Mouse (Mus musculus) heart, adult 2 months (tissue): ENCODE measurements at regions not wholly inside any gene's neighbourhood (a gene's known extent, or its start where the extent isn't known, plus 50 kb on each side); places are given as distances from the start of the nearest gene placed in this dataset.
"Not testable (repeated sequence)": the region's sequence is repeated elsewhere in the genome, so short reads cannot be mapped to it uniquely, and the experiment has no call there.

ENCODE experiments used
- DNase-seq, 2 experiments: peaks; one replicate each; pipeline ENCODE4 v3.0.0; 2021
- H3K27ac ChIP-seq: fragments of 200-600 bp; 2 replicates; pipeline ENCODE4 v1.8.1; 2022
- H3K27me3 ChIP-seq: fragments of 200-500 bp; 2 replicates; pipeline ENCODE4 v1.6.1; 2012; ENCODE audit warnings: mild to moderate bottlenecking, low read length, inconsistent platforms, mixed read lengths; ENCODE audit not compliant: control insufficient read depth, insufficient read depth
- H3K36me3 ChIP-seq: fragments of 200-500 bp; 2 replicates; pipeline ENCODE4 v1.6.1; 2012; ENCODE audit warnings: low read length, inconsistent platforms; ENCODE audit not compliant: control insufficient read depth, insufficient read depth
- H3K4me1 ChIP-seq: fragments of 200-500 bp; 2 replicates; pipeline ENCODE4 v1.6.1; 2011; ENCODE audit warnings: low read length; ENCODE audit not compliant: control insufficient read depth, insufficient read depth
- H3K4me3 ChIP-seq: fragments of 200-600 bp; 2 replicates; pipeline ENCODE4 v1.8.1; 2022
- H3K79me2 ChIP-seq: fragments of 200-500 bp; replicated peaks from 2 replicates; pipeline ENCODE4 v1.6.1; 2012; ENCODE audit warnings: mild to moderate bottlenecking, inconsistent platforms, low read length, moderate library complexity, mixed read lengths; ENCODE audit not compliant: control insufficient read depth, insufficient read depth
- H3K9ac ChIP-seq: fragments of 200-500 bp; 2 replicates; pipeline ENCODE4 v1.6.1; 2012; ENCODE audit warnings: low read depth, mild to moderate bottlenecking, control low read depth, inconsistent platforms, low read length, mixed read lengths
- CTCF ChIP-seq: fragments of 200-600 bp; IDR thresholded peaks from 2 replicates; pipeline ENCODE4 v1.8.1; 2022; ENCODE audit warnings: antibody characterized with exemption, mild to moderate bottlenecking, moderate library complexity
- whole genome bisulfite sequencing: fragments of 180-500 bp; shearing (Covaris S2); methylation state at CpG from one replicate; pipeline ENCODE4 v1.1.7; 2018; 5-methylcytosine and 5-hydroxymethylcytosine counted together
- intact Hi-C: fragments of 180-260 bp; cut with DNase I; formaldehyde crosslinking; loops from one replicate; pipeline ENCODE4 v1.15.1; 2025

DNA sequence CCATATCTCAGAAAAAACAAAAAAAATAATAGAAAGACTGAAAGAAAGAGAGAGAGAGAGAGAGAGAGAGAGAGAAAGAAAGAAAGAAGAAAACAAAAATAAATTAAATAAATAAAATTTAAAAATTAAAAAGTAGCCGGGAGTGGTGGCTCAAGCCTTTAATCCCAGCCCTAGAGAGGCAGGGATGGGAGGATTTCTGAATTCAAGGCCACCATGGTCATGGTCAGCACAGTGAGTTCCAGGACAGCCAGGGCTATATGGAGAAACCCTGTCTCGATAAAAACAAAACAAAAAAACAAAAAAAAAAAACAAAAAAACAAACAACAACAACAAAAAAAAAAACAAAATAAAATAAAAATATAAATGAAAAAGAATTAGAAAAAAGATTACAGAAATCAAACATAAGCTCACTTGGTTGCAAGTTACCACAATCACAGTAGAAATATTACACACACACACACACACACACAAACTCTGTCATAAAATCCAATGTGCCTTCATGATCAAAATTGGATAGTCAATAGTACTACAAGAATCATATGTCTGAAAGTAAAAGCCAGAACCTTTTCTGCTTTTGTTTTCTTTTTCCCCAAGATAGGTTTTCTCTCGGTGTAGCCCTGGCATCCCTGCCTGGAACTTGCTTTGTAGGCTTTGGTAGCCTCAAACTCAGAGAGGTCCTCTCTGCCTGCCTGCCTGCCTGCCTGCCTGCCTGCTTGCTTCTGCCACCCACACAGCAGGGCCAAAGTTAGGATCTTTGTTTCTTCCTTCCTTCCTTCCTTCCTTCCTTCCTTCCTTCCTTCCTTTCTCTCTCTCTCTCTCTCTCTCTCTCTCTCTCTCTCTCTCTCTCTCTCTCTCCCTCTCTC is 476.1 kb upstream of the Olfr161 start:
- H3K4me3 ChIP-seq, H3K9ac ChIP-seq, H3K36me3 ChIP-seq, H3K79me2 ChIP-seq, H3K27me3 ChIP-seq, H3K27ac ChIP-seq, H3K4me1 ChIP-seq, intact Hi-C loops: not testable (repeated sequence)
- DNase-seq, result peak; percentile 31 to 54
- WGBS, result 47% methylated on average over 3 of the region's 3 CpGs

GRCm38 (mm10) chr16:3115336-3116112 is 475.3 kb upstream of the Olfr161 start:
- H3K4me3 ChIP-seq, H3K4me1 ChIP-seq, H3K36me3 ChIP-seq, H3K9ac ChIP-seq, intact Hi-C loops, H3K27ac ChIP-seq, H3K79me2 ChIP-seq, H3K27me3 ChIP-seq: not testable (repeated sequence)
- DNase-seq, result peak in 1 of 2 experiments; percentile 27
- WGBS, result 58% methylated on average over 8 of the region's 9 CpGs

DNA sequence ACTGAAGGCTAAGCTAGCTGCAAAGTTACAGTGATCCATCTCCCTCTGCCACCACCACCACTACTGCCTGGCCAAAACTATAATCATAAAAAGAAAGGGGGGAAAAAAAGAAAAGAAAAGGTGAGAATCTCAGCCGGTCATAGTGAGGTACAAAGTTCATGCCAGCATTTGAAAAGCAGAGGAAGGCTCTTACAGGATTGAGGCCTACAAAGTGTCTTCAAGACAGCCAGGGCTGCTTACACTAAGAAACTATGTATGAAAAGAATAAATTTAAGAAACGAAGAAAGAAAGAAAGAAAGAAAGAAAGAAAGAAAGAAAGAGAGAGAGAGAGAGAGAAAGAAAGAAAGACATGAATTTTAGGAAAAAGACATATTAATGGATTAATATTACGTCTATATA is 474.7 kb upstream of the Olfr161 start:
- H3K4me3 ChIP-seq, H3K27me3 ChIP-seq, intact Hi-C loops, H3K36me3 ChIP-seq, H3K27ac ChIP-seq, H3K9ac ChIP-seq, H3K79me2 ChIP-seq, H3K4me1 ChIP-seq: not testable (repeated sequence)
- 65% methylated on average over 2 of the region's 3 CpGs for WGBS
- DNase-seq, result peak; percentile 8 to 21

DNA sequence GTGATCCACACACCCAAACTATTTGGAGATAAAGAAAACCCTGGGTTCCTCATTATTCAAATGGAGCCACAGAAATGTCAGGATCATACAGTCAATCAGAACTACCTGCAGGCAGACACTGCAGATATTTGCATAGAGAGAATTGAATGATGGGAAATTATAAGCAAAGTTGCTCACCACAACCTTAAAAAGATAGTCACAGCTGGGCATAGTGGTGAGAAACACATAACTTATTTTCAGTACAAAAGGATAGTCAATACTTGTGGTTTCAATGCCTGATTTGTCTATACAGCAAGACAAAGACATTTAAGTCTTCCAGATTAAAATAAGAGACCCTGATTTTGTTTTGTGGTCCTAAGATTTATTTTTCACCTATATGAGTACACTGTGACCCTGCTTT is 469.6 kb upstream of the Olfr161 start:
- H3K36me3 ChIP-seq, H3K9ac ChIP-seq, H3K4me1 ChIP-seq, H3K4me3 ChIP-seq, H3K79me2 ChIP-seq, DNase-seq, H3K27me3 ChIP-seq, H3K27ac ChIP-seq, intact Hi-C loops: not testable (repeated sequence)

DNA sequence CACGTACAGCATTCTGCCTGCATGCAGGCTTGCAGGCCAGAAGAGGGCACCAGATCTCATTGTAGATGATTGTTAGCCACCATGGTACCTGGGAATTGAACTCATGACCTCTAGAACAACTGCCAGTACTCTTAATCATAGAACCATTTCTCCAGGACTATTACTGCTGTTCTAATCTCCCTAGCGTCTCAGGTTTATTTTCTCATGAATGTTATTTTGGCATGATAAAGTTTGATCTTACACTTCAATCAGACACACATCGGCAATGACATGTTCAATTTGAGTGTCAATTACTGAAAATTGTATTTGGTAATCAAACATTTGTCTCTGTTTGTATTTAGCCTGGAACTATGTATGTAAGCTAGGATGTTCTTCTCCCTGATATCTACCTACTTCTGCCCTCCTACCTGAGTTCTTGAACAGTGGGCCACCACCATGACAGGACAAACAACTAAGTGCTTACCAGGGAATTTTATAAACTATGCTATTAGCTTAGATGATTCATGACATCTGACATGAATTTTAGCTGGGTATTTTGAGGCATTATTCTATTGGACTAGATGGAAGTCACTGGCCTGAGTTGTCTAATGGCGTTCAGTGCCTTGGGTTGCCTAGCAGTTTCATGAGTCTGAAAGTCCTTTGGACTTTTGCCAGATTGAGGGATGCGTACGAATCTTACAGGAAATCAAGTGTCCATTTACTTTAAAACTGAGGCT is 468.5 kb upstream of the Olfr161 start:
- WGBS, result 46% methylated on average over 4 of the region's 6 CpGs

DNA sequence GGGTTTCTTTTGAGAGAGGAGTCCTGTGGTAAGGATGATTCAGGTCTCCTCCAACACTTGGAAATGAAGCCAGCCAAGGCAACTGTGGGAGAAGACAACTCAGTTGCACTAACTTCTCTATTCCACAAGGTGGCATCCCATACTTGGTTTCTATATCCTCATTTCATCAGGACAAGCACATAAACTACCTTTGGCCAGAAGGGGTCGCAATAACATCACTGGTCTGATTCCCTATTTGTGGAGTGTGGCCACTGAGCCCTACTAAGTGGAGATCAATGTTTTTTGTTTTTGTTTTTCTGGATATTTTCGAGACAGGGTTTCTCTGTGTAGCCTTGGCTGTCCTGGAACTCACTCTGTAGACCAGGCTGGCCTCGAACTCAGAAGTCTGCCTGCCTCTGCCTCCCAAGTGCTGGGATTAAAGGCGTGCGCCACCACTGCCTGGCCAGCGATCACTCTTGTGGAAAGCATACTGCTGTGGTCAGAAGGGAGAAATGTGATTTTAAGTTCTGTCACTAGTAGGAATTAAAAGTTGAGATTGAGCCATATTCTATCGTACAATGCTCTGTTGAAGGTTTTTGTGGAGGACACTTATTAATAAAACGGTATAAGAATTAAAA is 467.9 kb upstream of the Olfr161 start:
- H3K4me1 ChIP-seq, H3K27ac ChIP-seq, intact Hi-C loops, H3K9ac ChIP-seq, H3K4me3 ChIP-seq, H3K36me3 ChIP-seq, H3K79me2 ChIP-seq, H3K27me3 ChIP-seq: not testable (repeated sequence)
- 60% methylated on average over 8 of the region's 8 CpGs for WGBS
- TF ChIP-seq CTCF, result peak; percentile 59
- DNase-seq, result peak; percentile 24 to 37

More for the DNA sequence above, 468.5 kb upstream of the Olfr161 start:
- intact Hi-C loops, H3K36me3 ChIP-seq, H3K4me1 ChIP-seq, H3K9ac ChIP-seq, H3K79me2 ChIP-seq, H3K4me3 ChIP-seq, DNase-seq, H3K27me3 ChIP-seq, H3K27ac ChIP-seq: not testable (repeated sequence)

DNA sequence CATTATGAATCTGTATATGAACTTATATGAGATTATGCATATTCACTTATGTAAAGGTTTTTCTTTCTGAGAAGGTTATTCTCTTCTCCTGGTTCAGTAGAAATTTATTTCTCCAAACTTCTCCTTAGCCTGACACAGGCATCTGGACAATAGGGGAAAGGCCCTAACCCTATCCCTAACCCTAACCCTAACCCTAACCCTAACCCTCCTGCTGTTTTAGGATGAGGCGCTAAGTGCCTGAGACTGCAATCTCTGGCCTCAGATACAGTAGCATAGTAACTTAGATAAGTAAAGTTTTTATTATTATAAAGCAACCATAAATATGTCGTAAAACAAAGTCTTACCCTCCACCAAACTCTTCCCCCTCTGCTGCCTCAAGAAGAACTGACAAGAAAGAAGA is 463.5 kb upstream of the Olfr161 start:
- H3K4me3 ChIP-seq, H3K4me1 ChIP-seq, H3K9ac ChIP-seq, intact Hi-C loops, H3K27ac ChIP-seq, DNase-seq, H3K36me3 ChIP-seq, H3K79me2 ChIP-seq, H3K27me3 ChIP-seq: not testable (repeated sequence)
- WGBS, result 39% methylated on average over 2 of the region's 2 CpGs
